Mouse (Mus musculus) mouse embryonic stem cell (cell line): Measurements from ENCODE around the gene Ugt1a5.
"Not testable (repeated sequence)": the region's sequence is repeated elsewhere in the genome, so short reads cannot be mapped to it uniquely, and the experiment has no call there.

Experiments
- in situ Hi-C, 2 experiments: fragments of 300-500 bp; cut with MboI; formaldehyde crosslinking; loops; 1 replicate in 1 of 2; 3 replicates in 1 of 2; pipeline ENCODE4 v1.14.3; 2019 to 2020; ENCODE audit warnings: low sequenced_read_pairs in 2 of 2, low pct_unique_long_range_greater_than_20kb in 1 of 2, mixed read lengths in 1 of 2; ENCODE audit not compliant: unreplicated experiment in 1 of 2

Ugt1a5 gene

GRCm38 (mm10) chr1:88218051-88218450, 52.2 kb downstream of the Ugt1a5 start:
- in situ Hi-C loops = no loop called here

- in situ Hi-C loops = no loop called here
Observed at GRCm38 (mm10) chr1:88218591-88218990, 52.8 kb downstream of the Ugt1a5 start.

GRCm38 (mm10) chr1:88219054-88219453, 53.2 kb downstream of the Ugt1a5 start:
- in situ Hi-C loops = no loop called here

GRCm38 (mm10) chr1:88220336-88220735, 54.5 kb downstream of the Ugt1a5 start:
- in situ Hi-C loops = loop anchor here in 1 of 2 experiments (5.0 kb wide), 1 partner anchor 87 kb away; no protein-coding TSS in a partner anchor

- in situ Hi-C loops = loop anchor here in 1 of 2 experiments (5.0 kb wide), 1 partner anchor 85 kb away; no protein-coding TSS in a partner anchor
Observed at GRCm38 (mm10) chr1:88222216-88222615, 56.4 kb downstream of the Ugt1a5 start.

- in situ Hi-C loops = loop anchor here in 1 of 2 experiments (5.0 kb wide), 1 partner anchor 84 kb away; no protein-coding TSS in a partner anchor
Observed at GRCm38 (mm10) chr1:88223011-88223515, 57.3 kb downstream of the Ugt1a5 start.

GRCm38 (mm10) chr1:88223591-88223990, 57.8 kb downstream of the Ugt1a5 start:
- in situ Hi-C loops = loop anchor here in 1 of 2 experiments (5.0 kb wide), 1 partner anchor 84 kb away; no protein-coding TSS in a partner anchor

- in situ Hi-C loops = loop anchor here in 1 of 2 experiments (5.0 kb wide), 1 partner anchor 83 kb away; no protein-coding TSS in a partner anchor
Observed at GRCm38 (mm10) chr1:88224029-88224776, 58.4 kb downstream of the Ugt1a5 start.

GRCm38 (mm10) chr1:88225301-88225700, 59.5 kb downstream of the Ugt1a5 start:
- in situ Hi-C loops = not testable (repeated sequence)

GRCm38 (mm10) chr1:88225741-88226140, 59.9 kb downstream of the Ugt1a5 start:
- in situ Hi-C loops = no loop called here

- in situ Hi-C loops = no loop called here
Observed at GRCm38 (mm10) chr1:88226670-88227379, 61.0 kb downstream of the Ugt1a5 start, which contains the start of gene Mroh2a. Mroh2a (plus strand) TSS chr1:88226986.

- in situ Hi-C loops = no loop called here
Observed at GRCm38 (mm10) chr1:88227482-88227881, 61.7 kb downstream of the Ugt1a5 start.

GRCm38 (mm10) chr1:88228121-88228520, 62.3 kb downstream of the Ugt1a5 start:
- in situ Hi-C loops = no loop called here

GRCm38 (mm10) chr1:88229566-88229965, 63.8 kb downstream of the Ugt1a5 start:
- in situ Hi-C loops = no loop called here

- in situ Hi-C loops = no loop called here
Observed at GRCm38 (mm10) chr1:88229986-88230385, 64.2 kb downstream of the Ugt1a5 start.

GRCm38 (mm10) chr1:88230421-88230820, 64.6 kb downstream of the Ugt1a5 start:
- in situ Hi-C loops = no loop called here

GRCm38 (mm10) chr1:88230981-88231802, 65.4 kb downstream of the Ugt1a5 start:
- in situ Hi-C loops = no loop called here

- in situ Hi-C loops = no loop called here
Observed at GRCm38 (mm10) chr1:88231803-88232499, 66.1 kb downstream of the Ugt1a5 start.
